Mouse (Mus musculus) thymus, postnatal 0 days (tissue): ENCODE measurements around the gene Fam124b. TPM values are rescaled to one million over a fixed set of nuclear protein-coding genes. Genes with fewer than 3 reads are reported as not detected.

ENCODE experiments used
- DNase-seq: peaks from one replicate; pipeline ENCODE4 v3.0.0-alpha.2; 2015; ENCODE audit warnings: low spot score
- polyA plus RNA-seq: library from polyadenylated mRNA; unstranded; fragments of >200 nt; fragmentation: Nextera tagmentation; extraction: Ambion mirVana; gene quantifications from 2 replicates; pipeline ENCODE4 v1.2.1, GENCODE M21; 2015

Fam124b gene
- polyA plus RNA-seq, 1 experiment from 2014 or later, result 0.17 TPM

DNA sequence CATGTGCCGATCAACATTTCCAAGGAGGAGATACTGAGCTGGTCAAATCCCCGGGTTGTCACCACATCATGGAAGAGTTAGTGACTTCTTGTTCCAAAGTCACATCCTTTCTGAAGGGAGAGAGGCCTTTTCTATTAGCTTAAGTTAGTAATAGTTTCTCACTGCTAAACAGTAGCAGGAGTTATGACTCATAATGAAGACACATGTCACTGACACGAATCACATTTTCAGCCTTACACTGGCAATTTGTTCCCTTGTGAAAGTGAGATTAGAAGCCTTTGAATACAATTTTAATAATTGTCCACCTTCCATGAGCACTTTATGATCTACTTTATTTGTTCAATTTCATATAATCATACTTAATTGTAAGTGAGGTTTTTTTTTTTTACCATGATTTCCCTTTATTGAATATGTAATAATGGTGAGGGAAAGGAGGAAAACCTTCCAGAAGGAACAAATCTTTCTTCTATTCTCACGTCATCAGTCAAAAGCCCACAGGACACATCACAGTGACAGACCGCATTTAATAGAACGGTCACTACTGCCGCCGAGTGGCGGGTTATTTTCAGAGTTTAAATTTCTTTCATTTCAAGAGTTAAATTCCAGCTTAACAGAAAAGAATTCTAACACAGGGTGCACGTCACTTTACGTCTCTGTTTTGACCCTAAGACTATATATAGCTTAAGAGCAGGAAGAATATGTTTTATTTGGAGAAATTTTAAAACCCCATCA is 40.5 kb downstream of the Fam124b start:
- no peak for DNase-seq

DNA sequence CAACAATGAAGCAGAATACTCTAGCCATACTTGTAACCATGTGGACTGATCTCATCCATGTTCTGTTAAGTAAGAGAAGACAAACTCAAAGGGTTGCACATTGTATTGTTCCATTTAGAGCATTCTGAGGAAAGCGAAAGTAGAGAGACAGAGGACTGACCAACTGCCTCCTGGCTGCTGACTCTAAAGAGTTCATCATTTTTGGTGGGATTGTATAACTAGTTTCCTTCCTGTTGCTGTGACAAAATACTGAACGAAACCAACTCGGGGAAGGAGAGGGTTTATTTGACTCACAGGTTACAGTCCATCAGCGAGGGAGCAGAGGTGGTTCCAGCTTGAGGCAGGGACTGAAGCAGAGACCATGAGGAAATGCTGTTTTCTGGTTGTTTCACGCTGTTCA is 50.6 kb downstream of the Fam124b start:
- DNase-seq, result no peak

DNA sequence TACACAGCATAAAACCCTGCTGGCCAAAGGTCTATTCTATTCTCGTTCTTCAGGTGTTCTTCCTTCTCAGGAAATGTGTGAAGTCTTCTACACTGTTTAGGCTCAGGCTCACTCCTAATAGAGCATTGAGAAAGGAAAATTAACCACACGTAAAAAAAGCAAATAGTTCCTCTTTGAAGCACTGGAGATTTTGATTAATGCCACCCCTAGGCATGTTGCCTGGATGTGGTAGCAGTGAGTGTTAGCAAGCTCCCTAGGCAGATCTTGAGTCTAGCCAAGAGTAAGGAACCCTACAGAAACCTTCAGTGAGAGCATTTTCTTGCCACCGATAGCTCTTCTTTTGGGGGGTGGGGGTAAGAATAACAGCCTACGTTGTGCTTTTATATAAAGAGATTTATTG is 51.7 kb downstream of the Fam124b start:
- no peak for DNase-seq

- DNase-seq, result no peak
These were observed 52.9 kb downstream of the Fam124b start for GRCm38 (mm10) chr1:80165391-80165790.

DNA sequence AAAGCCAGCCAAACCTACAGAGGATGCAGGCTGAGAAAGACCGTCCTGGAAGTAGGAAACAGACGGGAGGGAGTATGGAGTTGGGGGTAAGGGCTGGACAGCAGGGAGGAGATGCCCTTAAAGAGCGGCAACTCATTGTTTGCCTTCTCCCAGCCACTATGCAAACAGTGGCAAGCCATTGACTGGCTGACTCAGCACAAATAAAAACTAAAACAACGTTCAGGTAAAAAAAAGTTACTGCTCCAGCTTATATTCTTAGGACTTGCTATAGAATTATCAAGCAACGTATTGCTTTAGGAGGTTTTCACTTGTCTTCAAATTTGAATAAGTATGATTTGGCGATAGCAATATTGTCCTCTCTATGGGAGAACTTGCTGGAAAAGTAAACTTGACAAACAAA is 55.3 kb downstream of the Fam124b start:
- DNase-seq, result no peak

- DNase-seq, result no peak
These were observed 58.7 kb downstream of the Fam124b start for GRCm38 (mm10) chr1:80159586-80159985.

DNA sequence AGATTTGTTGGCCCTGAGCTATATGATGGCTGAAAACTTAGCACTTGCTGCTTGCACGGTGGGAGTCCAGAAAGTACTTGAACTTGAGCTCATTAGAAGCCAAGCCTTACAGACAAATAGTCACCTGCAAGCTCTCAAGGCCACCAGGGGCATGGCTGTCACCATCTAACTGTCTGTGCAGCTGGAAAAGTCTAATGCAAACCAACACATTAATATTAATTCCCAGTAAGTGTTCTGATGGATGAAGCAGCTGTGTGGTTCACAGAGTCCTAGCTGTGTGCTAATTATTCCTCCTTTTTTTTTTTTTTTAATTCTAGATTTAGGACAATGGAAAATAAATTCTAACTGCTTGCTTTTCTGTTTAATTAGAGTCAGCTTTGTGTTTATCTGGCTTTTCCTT is 63.4 kb downstream of the Fam124b start:
- no peak for DNase-seq

- DNase-seq, result peak; percentile 10
These were observed 65.1 kb downstream of the Fam124b start for GRCm38 (mm10) chr1:80153125-80153716.

- no peak for DNase-seq
These were observed 67.6 kb downstream of the Fam124b start for GRCm38 (mm10) chr1:80150681-80151080.

Other genes with a start within 250 kb of the Fam124b start
- 40.9 and 53.0 TPM in 2 replicates for gene Cul3, start 122.0 kb upstream of the Fam124b start, polyA plus RNA-seq
- not detected in 2 replicates for gene Gm45261, start 243.0 kb upstream of the Fam124b start, polyA plus RNA-seq